Mouse (Mus musculus): ENCODE measurements around the gene Sdk2.
A peak's percentile ranks its signal among the peaks of the same experiment; 100 is the strongest.

Gene Sdk2

GRCm38 (mm10) chr11:113842879-113843278, 224.0 kb downstream of the Sdk2 start:
- no peak for DNase-seq (ENCODE audit: low spot score in 2 of 2)

DNA sequence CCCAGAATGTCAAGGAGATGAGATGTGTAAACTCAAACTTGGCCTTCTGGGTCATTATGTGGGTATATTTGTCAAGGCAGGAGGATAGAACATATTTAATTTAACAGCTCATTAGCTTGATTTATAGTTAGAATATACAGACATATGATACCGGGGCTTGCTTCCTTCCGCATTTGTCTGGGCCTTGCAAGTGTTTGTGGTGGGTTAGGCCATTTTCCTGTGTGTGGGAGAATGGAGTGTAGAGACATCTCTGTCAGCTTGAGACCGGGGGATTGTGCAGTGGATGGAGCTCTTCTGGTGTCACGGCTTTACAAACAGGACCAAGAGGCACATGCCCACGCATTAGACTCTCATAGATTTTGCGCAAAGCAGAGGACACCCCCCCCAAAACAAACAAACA, 235.2 kb downstream of the Sdk2 start:
- DNase-seq (ENCODE audit: low spot score in 2 of 2), result no peak

GRCm38 (mm10) chr11:113828081-113828554, 238.7 kb downstream of the Sdk2 start:
- no peak for DNase-seq (ENCODE audit: low spot score in 2 of 2)

- DNase-seq (ENCODE audit: low spot score in 2 of 2), result no peak
Measured at GRCm38 (mm10) chr11:113820005-113820404, 246.8 kb downstream of the Sdk2 start.

DNA sequence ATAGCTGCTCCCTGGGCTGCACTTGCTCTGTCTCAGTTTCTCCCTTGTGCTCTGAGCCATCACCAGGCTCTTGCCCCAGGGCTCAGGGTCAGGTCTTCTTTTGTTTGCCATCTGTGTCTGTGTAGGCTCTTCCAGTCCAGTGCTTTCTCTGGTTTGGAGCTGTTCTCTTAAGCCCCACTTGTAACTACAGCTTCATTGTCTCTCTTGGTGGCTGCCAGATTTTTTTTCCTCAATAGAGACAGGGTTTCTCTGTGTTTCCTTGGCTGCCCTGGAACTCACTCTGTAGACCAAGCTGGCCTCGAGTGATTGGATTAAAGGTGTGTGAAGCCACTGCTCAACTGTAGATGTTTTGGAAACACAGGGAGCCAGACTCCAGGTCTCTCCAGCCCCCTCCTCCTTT, 247.8 kb downstream of the Sdk2 start:
- no peak for DNase-seq (ENCODE audit: low spot score in 2 of 2)

DNA sequence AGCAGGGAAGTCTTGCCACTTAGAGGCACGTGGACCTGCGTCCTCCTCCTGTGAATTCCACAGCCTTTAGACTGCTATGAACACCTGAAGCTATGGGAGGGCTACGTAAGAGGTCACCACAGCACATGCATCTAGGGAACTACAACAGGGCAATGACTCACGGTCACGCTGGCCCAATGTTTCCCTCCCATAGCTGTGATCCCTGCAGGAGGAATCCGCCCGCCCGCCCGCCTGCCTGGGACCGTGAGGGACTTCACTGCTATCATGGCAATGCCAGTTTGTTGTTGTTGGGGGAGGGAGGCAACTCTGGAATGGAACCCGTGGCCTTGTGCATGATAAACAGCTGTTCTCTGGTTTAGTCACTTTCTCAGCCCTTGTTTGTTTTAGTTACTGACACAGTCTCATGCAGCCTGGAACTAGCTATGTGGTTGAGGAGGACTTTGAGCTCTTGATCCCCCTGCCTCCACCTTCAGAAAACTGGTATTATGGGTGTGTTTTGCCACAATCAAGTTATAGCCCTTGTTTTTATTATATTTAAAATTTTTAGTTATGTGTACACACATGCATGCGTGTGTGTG, 249.8 kb downstream of the Sdk2 start:
- no peak for DNase-seq (ENCODE audit: low spot score in 2 of 2)

DNA sequence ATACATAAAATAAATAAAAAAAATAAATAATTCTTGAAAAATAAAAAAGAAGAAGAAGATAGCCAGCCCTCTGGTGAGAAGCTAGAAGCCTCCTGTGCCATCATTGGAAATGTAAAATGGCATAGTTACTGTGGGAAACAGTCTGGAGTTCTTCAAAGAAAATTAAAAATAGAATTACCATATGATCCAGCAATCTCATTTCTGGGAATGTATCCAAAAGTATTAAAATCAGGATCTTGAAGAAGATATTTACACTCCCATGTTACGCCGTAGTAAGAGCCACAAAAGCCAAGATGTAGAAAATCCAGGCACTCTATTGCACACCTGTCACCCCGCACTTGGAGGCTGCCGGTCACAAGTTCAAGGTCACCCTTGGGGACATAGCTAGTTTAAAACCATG, 250.4 kb downstream of the Sdk2 start:
- DNase-seq (ENCODE audit: low spot score in 2 of 2), result no peak

DNA sequence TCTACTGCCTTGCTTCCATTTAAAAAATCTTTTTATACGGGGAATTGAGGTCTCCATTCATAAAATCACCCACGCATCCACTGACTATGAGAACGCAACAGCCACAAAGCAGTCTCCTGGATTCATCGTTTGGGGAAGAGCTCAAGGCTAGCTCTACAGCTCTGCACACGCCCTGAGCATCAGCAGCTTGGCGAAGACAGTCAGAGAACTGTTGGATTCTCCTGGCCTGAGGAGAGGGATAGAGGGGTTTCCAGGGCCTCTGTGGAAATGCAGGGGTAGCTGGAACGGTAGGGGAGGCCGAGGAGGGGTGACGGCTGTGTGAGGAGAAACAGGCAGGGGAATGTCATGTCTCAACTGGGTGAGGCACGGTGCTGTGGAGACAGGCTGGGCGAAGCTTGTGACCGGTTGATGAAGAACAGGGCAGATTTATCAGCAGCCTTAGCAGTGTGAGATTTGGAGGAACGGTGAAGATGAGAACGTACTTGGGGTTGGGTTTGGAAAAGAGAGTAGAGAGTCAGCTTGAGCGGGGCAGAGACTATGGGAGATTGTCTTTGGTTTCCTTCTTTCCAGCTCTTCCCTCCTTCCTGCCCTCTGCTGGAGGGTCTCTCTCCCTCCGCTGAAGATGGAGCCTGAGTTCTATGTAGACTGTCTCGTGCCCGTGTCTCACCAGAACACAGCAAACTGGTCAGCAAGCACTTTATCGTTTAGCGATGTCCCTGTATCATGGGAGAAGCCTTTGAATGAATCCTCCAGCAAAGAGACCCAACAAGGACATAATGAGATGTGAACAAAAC, 255.1 kb downstream of the Sdk2 start:
- DNase-seq (ENCODE audit: low spot score in 2 of 2), result no peak

- DNase-seq (ENCODE audit: low spot score in 2 of 2), result peak; percentile 40 to 66
Measured at GRCm38 (mm10) chr11:113810638-113811545, 256.0 kb downstream of the Sdk2 start.

GRCm38 (mm10) chr11:113807086-113807485, 259.8 kb downstream of the Sdk2 start:
- no peak for DNase-seq (ENCODE audit: low spot score in 2 of 2)

- no peak for DNase-seq (ENCODE audit: low spot score in 2 of 2)
Measured at GRCm38 (mm10) chr11:113806382-113807077, 260.3 kb downstream of the Sdk2 start.

DNA sequence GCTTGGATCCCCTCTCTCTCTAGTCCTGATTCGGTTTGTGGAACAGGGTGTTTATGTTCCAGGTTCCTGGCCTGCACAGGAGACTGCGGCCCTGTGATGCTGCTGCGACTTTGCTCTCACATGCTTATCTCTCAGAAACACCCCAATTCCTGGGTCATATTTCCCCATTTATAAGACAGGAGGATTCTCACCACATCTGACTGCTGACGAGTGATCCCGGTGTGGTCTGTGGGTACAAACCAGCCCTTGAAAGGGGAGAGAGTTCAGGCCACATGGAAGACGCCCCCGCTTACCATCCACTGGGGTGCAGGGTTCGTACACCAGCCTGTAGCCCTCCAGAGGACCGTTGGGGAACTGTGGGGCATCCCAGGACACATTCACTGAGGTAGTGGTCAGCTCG, 260.9 kb downstream of the Sdk2 start:
- DNase-seq (ENCODE audit: low spot score in 2 of 2), result no peak

GRCm38 (mm10) chr11:113803321-113803941, 263.4 kb downstream of the Sdk2 start:
- peak; percentile 62 to 69 for DNase-seq (ENCODE audit: low spot score in 2 of 2)

DNA sequence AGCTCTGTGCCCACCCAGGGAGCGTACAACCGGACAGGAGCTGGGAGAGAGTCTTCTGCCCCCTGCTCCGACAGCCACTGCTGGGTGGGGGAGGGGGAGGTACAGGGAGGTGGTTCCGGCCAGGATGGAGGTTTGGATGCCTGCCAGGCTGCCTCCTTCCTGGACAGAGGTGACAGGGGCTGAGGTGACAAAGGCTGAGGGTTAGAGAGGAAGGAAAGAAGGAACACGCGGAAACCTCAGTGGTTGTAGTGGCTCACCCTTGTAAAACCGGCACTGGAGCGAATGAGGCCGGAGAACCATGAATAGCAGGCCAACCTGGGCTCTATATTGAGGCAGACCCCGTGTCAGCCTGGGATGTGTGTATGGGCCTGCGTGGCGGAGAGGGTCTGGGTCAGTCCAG, 264.4 kb downstream of the Sdk2 start:
- peak; percentile 18 to 38 for DNase-seq (ENCODE audit: low spot score in 2 of 2)

GRCm38 (mm10) chr11:113800026-113800425, 266.8 kb downstream of the Sdk2 start:
- DNase-seq (ENCODE audit: low spot score in 2 of 2), result no peak

DNA sequence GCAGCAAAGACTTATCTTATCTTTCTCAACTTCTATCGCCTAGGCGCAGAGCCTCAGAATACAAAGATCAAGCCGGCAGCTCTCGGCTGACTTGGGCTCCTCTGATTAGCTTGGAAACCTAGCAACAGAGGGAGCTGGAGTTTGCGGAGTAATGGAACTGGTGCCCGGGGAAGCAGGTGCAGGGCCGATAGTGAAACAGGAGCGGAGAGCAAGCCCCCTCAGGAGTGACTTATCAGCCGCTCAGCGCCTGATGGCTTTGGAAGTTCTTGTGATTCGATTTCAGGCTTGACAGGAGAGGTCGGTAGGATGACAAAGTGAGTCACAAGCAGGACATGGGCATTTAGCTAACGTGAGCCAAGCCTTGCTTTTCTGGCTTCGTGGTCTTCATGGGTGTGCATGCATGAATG, 267.8 kb downstream of the Sdk2 start:
- DNase-seq (ENCODE audit: low spot score in 2 of 2), result no peak

DNA sequence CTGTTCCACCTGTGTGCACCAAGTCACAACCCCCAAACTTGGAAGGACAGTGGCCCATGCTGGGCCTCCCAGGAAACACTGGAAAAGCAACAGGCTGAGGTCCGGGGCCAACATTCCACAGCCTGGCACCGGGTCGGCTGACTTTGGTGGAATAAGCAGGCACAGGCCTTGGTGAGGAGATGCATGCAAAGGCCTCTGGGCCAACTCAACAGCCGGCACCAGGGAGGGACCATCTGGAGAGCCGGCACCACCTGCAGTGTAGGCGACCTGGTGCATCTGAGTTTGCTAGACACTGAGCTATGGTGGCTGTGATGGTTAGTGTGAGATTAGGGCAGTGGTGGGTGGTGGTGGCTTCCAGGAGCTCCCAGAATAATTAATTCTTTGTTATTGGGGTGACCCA, 268.8 kb downstream of the Sdk2 start:
- DNase-seq (ENCODE audit: low spot score in 2 of 2), result no peak

GRCm38 (mm10) chr11:113797014-113797983, 269.5 kb downstream of the Sdk2 start:
- DNase-seq (ENCODE audit: low spot score in 2 of 2), result no peak

GRCm38 (mm10) chr11:113795846-113796245, 271.0 kb downstream of the Sdk2 start:
- no peak for DNase-seq (ENCODE audit: low spot score in 2 of 2)

All from natural killer cell, adult 2 months (primary cell).